Mouse (Mus musculus): ENCODE results near the gene Wnt1.

Wnt1 gene

GRCm38 (mm10) chr15:98839161-98839560, 49.5 kb downstream of the Wnt1 start:
- DNase-seq, result no peak

GRCm38 (mm10) chr15:98839671-98840585, 50.3 kb downstream of the Wnt1 start:
- no peak for DNase-seq
